Mouse (Mus musculus) ZHBTc4 (cell line): ENCODE data around the gene Itga2b.
A peak's percentile ranks its signal among the peaks of the same experiment; 100 is the strongest.
"Not testable (repeated sequence)": the region's sequence is repeated elsewhere in the genome, so short reads cannot be mapped to it uniquely, and the experiment has no call there.

ENCODE experiments used
- DNase-seq: peaks from one replicate; pipeline ENCODE4 v3.0.0-alpha.2; 2011; ENCODE audit warnings: low read depth, low spot score

The Itga2b gene

GRCm38 (mm10) chr11:102411061-102411460 is 58.9 kb downstream of the Itga2b start:
- DNase-seq = no peak

- DNase-seq = not testable (repeated sequence)
Observed at GRCm38 (mm10) chr11:102410345-102410744, 59.6 kb downstream of the Itga2b start.

- no peak for DNase-seq
Observed at GRCm38 (mm10) chr11:102409795-102410330, 60.1 kb downstream of the Itga2b start.

DNA sequence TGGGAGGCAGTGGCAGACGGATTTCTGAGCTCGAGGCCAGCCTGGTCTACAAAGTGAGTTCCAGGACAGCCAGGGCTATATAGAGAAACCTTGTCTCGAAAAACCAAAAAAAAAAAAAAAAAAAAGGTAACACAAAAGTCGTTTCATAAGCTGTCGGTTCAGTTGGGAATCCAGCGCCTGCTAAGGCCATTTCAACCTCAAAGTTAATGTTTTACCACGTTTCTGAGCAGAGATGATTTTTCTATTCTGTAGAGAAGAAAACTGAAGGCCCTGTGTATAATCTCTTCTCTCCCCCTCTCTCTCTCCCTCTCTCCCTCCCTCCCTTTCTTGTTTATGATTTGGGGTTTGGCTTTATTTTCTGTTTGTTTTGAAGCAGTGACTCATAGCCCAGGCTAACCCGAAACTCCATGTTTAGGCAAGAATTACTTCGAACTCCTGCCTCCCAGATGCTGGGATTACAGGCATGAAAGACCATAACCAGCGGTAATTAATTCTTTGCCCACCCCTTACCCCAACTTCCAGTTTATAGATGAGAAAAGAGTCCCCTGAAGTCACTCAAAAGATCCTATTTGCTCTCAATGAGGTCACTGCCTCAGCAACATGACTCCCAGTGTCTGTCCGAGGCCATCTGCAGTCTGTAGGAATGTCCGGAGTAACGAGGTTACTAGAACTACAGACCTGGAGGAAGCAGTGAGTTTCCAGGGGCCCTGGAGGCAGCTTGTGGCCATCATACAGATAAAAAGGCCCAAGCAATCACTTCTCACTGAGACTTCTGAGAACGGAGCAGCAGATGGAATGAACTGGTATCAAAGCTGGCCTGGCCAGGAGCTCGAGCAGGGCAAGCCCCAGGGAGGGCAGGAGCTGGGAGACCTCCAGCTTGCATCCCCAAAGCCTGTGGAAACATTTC is 60.8 kb downstream of the Itga2b start:
- no peak for DNase-seq

- DNase-seq = peak; percentile 100
Observed at GRCm38 (mm10) chr11:102408344-102408876, 61.5 kb downstream of the Itga2b start.

DNA sequence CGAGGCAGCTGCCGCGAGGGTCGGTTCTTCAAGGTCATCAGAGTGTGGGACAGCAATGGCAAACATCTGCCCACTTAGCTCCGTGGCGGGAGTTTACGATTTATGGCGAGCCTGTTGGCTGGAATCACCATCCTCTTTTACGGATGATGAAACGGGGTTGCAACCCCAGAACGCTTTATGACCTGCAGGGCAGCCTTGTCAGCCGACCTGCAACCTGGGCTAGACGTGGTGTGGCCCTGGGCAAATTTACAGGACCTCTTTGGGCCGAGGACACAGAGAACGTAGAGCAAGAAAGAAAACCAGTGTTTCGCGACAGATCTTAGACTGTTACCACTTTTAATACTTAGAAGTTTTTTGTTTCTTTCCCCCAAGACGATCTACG is 62.1 kb downstream of the Itga2b start, which contains the start of gene Slc25a39:
Slc25a39 (minus strand) TSS at position 113 of the 382 bp plus-strand sequence.
- no peak for DNase-seq

GRCm38 (mm10) chr11:102406900-102407833 is 62.8 kb downstream of the Itga2b start:
- DNase-seq = peak; percentile 94

GRCm38 (mm10) chr11:102406401-102406800 is 63.5 kb downstream of the Itga2b start:
- DNase-seq = no peak

DNA sequence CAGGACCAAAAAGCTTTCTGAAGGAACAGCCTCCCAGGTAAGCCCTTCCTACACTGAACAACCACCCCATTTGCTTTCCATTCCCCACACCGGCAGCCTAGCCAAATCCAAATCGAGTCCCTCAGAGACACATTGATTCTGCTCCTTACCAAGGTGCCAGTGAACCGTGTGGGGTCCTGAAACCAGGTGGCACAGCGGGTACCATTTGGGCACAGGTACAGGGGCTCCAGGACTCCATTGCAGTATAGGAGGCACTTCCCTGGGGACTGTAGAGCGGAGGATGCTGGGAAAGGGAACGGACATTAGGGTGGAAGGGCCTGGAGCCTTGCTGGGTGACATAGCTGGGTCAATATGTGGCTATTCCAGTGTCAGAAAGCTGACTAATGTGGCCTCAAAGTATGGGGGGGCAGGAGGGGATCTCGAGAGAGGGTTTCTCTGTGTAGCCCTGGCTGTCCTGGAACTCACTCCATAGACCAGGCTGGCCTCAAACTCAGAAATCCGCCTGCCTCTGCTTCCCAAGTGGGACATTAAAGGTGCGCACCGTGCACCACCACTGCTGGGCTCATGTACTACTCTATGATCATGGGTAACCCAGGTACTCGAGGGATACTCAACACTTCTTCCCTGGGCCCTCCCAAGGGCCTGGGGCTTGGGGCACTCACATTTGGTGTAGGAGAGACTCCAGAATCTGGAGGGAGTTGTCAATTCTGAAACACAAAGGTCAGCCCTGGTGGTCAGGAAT is 64.2 kb downstream of the Itga2b start:
- DNase-seq = no peak

DNA sequence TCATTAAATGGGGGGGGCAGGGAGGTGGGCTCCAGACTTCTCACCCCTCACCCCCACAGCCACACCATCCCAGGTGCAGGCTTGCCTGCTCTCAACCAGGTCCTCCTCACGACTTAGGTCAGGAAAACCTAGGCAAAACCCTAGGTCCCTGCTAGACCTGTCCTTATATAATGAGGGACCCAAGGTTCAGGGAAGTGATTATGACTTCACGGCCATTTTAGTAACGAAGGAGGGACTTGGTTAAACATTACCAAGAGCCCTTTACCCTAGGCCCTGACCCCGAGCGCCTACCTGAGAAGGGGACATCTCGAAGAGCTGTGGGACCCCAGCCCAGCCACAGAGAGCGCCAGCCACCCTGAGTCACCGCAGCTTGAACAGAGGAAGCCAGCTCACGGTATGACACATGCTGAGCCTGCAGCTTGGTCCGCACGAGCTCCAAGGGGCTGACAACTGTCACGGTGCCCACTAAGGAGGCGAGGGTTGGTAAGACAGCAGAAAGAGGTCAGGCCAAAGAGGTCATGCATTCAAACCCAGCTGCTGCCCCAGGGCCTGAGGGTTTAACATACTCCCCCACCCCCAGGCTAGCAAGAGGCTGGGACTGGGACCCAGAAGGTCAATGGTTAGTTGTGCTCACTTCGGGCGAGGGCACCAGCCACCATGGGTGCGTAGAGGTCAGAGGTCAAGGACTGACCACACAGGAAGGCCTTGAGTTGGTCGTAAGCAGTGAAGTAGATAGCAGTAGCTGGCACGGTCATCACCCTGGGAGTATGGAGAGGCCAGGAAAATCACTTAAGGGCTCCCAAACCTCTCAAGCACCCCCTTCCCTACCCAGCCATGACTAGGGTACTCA is 65.5 kb downstream of the Itga2b start:
- DNase-seq = no peak

GRCm38 (mm10) chr11:102403657-102404056 is 66.3 kb downstream of the Itga2b start:
- DNase-seq = no peak
